Mouse (Mus musculus) megakaryocyte, embryonic 14.5 days (primary cell): ENCODE measurements around the gene Gad1.

Source experiments
- FLI1 ChIP-seq: IDR thresholded peaks from 2 replicates; pipeline ENCODE4 v1.6.1; 2012; ENCODE audit warnings: low read length, inconsistent platforms, mixed read lengths
- GATA1 ChIP-seq: IDR thresholded peaks from 3 replicates; pipeline ENCODE4 v1.6.1; 2012; ENCODE audit warnings: mixed read lengths, low read length, inconsistent platforms, borderline replicate concordance

- TF ChIP-seq GATA1 (no peak), FLI1 (no peak)
Observed at GRCm38 (mm10) chr2:70562611-70562980, 9.7 kb downstream of the Gad1 start.
